Mouse (Mus musculus) kidney, embryonic 14.5 days (tissue): ENCODE data around the gene Ttc28. TPM values are rescaled to one million over a fixed set of nuclear protein-coding genes. Genes with fewer than 3 reads are reported as not detected.

Source experiments
- ATAC-seq: fragments of 200-750 bp; cut with Nextera tagmentation; 2 replicates; pipeline ENCODE4 v1.8.0; 2017; ENCODE audit warnings: moderate number of reproducible peaks, mild to moderate bottlenecking, moderate TSS enrichment, moderate library complexity; ENCODE audit not compliant: low FRiP score, low TSS enrichment
- H3K27ac ChIP-seq: fragments of 300-500 bp; sonication (generic); 2 replicates; pipeline ENCODE4 v1.5.1; 2014; ENCODE audit warnings: low read depth, mild to moderate bottlenecking, low read length, moderate library complexity, mixed read lengths
- H3K27me3 ChIP-seq: fragments of 300-500 bp; sonication (generic); 2 replicates; pipeline ENCODE4 v1.6.1; 2014; ENCODE audit warnings: mild to moderate bottlenecking, low read length; ENCODE audit not compliant: control insufficient read depth, insufficient read depth
- H3K36me3 ChIP-seq: fragments of 300-500 bp; sonication (generic); 2 replicates; pipeline ENCODE4 v1.6.1; 2014; ENCODE audit warnings: low read length, mixed read lengths; ENCODE audit not compliant: control insufficient read depth, insufficient read depth
- H3K4me1 ChIP-seq: fragments of 300-500 bp; sonication (generic); 2 replicates; pipeline ENCODE4 v1.6.1; 2014; ENCODE audit warnings: low read length, mixed read lengths; ENCODE audit not compliant: control insufficient read depth, insufficient read depth
- H3K4me2 ChIP-seq: fragments of 300-500 bp; sonication (generic); replicated peaks from 2 replicates; pipeline ENCODE4 v1.6.1; 2014; ENCODE audit warnings: low read depth, mild to moderate bottlenecking, low read length
- H3K4me3 ChIP-seq: fragments of 300-500 bp; sonication (generic); 2 replicates; pipeline ENCODE4 v1.5.1; 2014; ENCODE audit warnings: mild to moderate bottlenecking, low read length
- H3K9ac ChIP-seq: fragments of 300-500 bp; sonication (generic); 2 replicates; pipeline ENCODE4 v1.6.1; 2014; ENCODE audit warnings: low read depth, mild to moderate bottlenecking, low read length, moderate library complexity
- H3K9me3 ChIP-seq: fragments of 300-500 bp; sonication (generic); 2 replicates; pipeline ENCODE4 v1.6.1; 2016; ENCODE audit warnings: low read length; ENCODE audit not compliant: control insufficient read depth
- WGBS: fragments of 180-500 bp; shearing (Covaris S2); extraction: QIAGEN DNeasy Blood & Tissue Kit; methylation state at CpG from one replicate; pipeline ENCODE4 v1.1.7; 2014; 5-methylcytosine and 5-hydroxymethylcytosine counted together
- polyA plus RNA-seq: library from polyadenylated mRNA; unstranded; fragments of >200 nt; fragmentation: Nextera tagmentation; extraction: Ambion mirVana; gene quantifications from 2 replicates; pipeline ENCODE4 v1.2.1, GENCODE M21; 2014

Ttc28 gene
- polyA plus RNA-seq, 1 experiment from 2014 or later: 24.7 TPM

DNA sequence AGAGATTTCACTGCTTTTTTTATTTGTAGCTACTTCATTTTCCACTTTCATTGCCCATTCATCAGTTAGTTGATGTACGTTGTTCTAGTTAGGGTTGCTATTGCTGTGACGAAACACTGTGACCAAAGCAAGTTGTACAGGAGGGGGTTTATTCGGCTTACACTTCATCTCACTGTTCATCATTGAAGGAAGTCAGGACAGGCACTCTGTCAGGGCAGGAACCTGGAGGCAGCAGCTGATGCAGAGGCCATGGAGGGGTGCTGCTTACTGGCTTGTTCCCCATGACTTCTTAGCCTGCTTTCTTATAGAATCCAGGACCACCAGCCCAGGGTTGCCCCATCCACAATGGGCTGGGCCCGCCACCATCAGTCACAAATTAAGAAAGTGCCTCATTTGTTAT, 19.2 kb downstream of the Ttc28 start:
- no peak for ATAC-seq
- H3K27me3 ChIP-seq: no peaks in the 10 kb centered on the region
- WGBS: 91% methylated on average over 4 of the region's 4 CpGs
- no peak overlapping the region for H3K4me2 ChIP-seq
- H3K9me3 ChIP-seq: no peaks in the 10 kb centered on the region
- H3K36me3 ChIP-seq: peaks cover 12% of the 10 kb centered on the region; the same call in 1 of the 2 replicates
- 0 out of 2 replicates have a peak, but pooled peaks cover 4% of the 10 kb centered on the region for H3K4me1 ChIP-seq
- no peak overlapping the region for H3K4me3 ChIP-seq
- no peak overlapping the region for H3K9ac ChIP-seq
- no peak overlapping the region for H3K27ac ChIP-seq

DNA sequence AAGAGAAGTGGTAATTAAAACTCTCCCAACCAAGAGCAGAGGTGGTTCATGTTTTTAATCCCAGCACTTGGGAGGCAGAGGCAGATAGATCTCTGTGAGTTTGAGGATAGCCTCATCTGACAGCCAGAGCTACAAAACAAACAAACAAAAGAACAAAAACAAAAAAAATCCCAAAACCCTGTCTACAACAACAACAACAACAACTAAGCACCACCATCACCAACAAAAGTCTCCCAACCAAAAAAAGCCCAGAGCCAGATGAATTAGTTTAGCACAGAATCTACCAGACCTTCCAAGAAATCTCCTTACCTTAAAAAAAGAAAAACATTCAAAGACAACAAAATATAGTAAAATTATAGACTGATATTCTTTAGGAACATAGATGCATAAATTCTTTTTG, 20.7 kb downstream of the Ttc28 start:
- Histone ChIP-seq H3K9ac (no peak overlapping the region), H3K4me1 (0 out of 2 replicates have a peak, but pooled peaks cover 4% of the 10 kb centered on the region), H3K27ac (no peak overlapping the region), H3K4me2 (no peak overlapping the region), H3K36me3 (peaks cover 2% of the 10 kb centered on the region; the same call in 1 of the 2 replicates), H3K9me3 (no peaks in the 10 kb centered on the region), H3K27me3 (no peaks in the 10 kb centered on the region), H3K4me3 (no peak overlapping the region)
- ATAC-seq: no peak

DNA sequence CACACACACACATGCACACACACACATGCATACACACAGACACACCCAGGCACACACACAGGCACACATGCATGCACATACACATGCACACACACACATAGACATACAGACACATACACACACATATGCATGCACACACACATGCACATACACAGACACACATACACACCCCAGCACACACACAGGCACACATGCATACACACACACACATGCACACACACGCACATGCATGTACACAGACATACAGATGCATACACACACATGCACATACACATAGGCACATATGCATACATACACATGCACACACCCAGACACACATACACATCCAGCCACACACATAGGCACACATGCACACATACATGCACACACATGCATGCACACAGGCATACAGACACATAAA, 27.1 kb downstream of the Ttc28 start:
- H3K4me2 ChIP-seq: no peak overlapping the region
- H3K9me3 ChIP-seq: no peaks in the 10 kb centered on the region
- no peak overlapping the region for H3K9ac ChIP-seq
- no peaks in the 10 kb centered on the region; the same call in 1 of the 2 replicates for H3K36me3 ChIP-seq
- no peaks in the 10 kb centered on the region for H3K4me1 ChIP-seq
- no peak overlapping the region for H3K27ac ChIP-seq
- 97% methylated on average over 1 of the region's 1 CpGs for WGBS
- ATAC-seq: no peak
- H3K27me3 ChIP-seq: no peaks in the 10 kb centered on the region
- H3K4me3 ChIP-seq: no peak overlapping the region

DNA sequence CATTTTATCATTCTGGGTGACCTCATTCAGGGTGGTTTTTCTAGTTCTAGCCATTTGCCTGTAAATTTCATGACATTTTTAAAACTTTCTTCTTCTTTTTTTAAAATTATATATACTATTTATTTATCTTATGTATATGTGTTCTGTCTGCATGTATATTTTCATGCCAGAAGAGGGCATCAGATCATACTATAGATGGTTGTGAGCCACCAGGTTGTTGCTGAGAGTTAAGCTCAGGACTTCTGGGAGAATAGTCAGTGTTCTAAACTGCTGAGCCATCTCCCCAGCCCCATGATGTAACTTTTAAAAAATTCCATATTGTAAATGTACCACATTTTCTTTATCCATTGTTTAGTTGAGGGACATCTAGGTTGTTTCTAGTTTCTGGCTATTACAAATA, 29.3 kb downstream of the Ttc28 start:
- Histone ChIP-seq H3K27ac (no peak overlapping the region), H3K4me1 (peaks cover 7% of the 10 kb centered on the region; the same call in 1 of the 2 replicates), H3K9ac (no peak overlapping the region), H3K4me3 (no peak overlapping the region), H3K4me2 (no peak overlapping the region), H3K27me3 (no peaks in the 10 kb centered on the region), H3K36me3 (no peaks in the 10 kb centered on the region; the same call in 1 of the 2 replicates), H3K9me3 (no peaks in the 10 kb centered on the region)
- ATAC-seq: no peak

DNA sequence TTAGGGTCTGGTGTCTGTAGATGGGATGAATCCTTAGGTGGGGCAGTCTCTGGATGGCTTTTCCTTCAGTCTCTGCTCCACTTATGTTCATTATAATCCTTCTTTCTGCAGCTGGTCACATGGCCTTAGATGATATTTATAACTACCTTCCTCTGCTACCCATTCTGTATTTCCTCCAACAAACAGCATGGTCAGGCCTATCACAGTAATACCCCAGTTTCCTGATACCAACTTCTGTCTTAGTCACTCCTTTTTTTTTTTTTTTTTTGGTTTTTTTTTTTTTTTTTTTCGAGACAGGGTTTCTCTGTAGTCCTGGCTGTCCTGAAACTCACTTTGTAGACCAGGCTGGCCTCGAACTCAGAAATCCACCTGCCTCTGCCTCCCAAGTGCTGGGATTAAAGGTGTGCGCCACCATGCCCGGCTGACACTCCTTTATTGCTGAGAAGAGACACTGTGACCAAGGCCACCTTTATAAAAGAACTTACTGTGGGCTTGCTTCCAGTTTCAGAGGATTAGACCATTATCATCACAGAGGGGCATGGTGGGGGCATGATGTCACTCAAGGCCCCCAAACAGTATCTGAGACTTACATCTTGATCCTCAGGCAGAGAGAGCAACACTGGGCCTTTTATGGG, 30.5 kb downstream of the Ttc28 start:
- Histone ChIP-seq H3K9me3 (no peaks in the 10 kb centered on the region), H3K27me3 (no peaks in the 10 kb centered on the region), H3K36me3 (no peaks in the 10 kb centered on the region; the same call in 1 of the 2 replicates), H3K4me1 (peaks cover 7% of the 10 kb centered on the region; the same call in 1 of the 2 replicates), H3K9ac (no peak overlapping the region), H3K4me2 (no peak overlapping the region), H3K4me3 (no peak overlapping the region), H3K27ac (no peak overlapping the region)
- no peak for ATAC-seq
- WGBS: 96% methylated on average over 3 of the region's 4 CpGs

DNA sequence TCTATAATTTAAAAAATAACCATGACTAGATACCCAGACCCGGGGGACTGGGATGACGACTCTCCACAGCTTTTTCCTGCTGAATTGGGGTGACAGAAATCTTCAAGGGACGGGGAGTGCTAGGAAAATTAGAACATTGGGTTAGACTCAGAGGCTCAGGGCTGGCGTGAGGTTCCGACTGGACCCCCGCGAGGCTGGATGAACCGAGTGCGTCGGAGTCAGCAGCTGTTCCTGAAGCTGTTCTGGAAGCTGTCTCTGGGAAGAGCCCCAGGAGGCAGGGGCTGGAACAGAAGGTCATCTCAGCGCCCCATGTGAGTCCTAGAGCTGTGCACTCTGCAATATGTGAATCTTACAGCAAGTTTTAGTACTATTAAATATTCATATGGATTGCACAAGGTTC, 35.3 kb downstream of the Ttc28 start:
- 89% methylated on average over 11 of the region's 11 CpGs for WGBS
- H3K4me2 ChIP-seq: no peak overlapping the region
- no peak overlapping the region for H3K4me3 ChIP-seq
- H3K27ac ChIP-seq: no peak overlapping the region
- H3K27me3 ChIP-seq: no peaks in the 10 kb centered on the region
- no peaks in the 10 kb centered on the region for H3K9me3 ChIP-seq
- ATAC-seq: no peak
- H3K4me1 ChIP-seq: peaks cover 7% of the 10 kb centered on the region; the same call in 1 of the 2 replicates
- no peak overlapping the region for H3K9ac ChIP-seq
- H3K36me3 ChIP-seq: no peaks in the 10 kb centered on the region

DNA sequence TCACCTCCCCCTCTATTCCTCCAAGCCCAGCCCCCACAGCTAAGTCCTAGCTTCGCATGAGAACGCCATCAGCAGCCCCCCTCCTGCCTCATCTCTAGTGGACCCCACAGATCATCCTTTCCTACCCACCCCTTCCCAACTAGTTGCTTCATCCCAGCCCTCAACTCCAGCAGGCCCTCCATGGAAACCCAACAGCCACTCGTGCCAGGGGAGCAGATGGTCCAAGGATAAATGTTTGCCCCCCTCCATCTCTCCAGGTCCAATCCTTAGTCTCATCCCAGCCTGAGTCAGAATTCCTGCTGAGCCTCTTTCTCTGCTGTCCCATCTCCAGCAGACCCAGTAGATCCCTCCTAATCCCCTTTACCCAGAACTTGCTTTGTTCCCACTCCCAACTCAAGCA, 36.6 kb downstream of the Ttc28 start:
- Histone ChIP-seq H3K36me3 (no peaks in the 10 kb centered on the region), H3K27me3 (no peaks in the 10 kb centered on the region), H3K4me1 (peaks cover 7% of the 10 kb centered on the region; the same call in 1 of the 2 replicates), H3K4me2 (no peak overlapping the region), H3K9ac (no peak overlapping the region), H3K9me3 (no peaks in the 10 kb centered on the region), H3K27ac (no peak overlapping the region), H3K4me3 (no peak overlapping the region)
- no peak for ATAC-seq
- 89% methylated on average over 3 of the region's 3 CpGs for WGBS

DNA sequence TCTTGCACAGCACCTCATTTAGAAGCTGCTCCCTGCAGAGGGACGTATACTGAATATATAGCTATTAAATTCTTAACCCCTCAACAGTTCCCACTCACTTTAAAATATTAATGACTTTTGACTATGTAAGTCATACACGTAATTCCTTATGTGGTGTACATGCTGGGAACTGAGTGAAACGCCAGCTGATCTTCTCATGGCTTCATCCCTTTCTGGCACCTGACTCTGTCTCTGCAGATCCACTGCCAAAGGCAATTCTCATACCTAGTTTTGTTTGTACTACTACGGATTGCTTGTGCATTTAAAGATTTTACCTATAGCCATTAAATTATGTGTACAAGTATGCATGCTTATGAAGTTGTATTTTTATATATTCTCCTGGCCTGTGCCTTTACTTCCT, 39.9 kb downstream of the Ttc28 start:
- no peak for ATAC-seq
- no peaks in the 10 kb centered on the region for H3K36me3 ChIP-seq
- H3K9me3 ChIP-seq: no peaks in the 10 kb centered on the region
- no peak overlapping the region for H3K9ac ChIP-seq
- H3K4me1 ChIP-seq: no peaks in the 10 kb centered on the region
- no peak overlapping the region for H3K27ac ChIP-seq
- WGBS: 89% methylated on average over 4 of the region's 4 CpGs
- no peak overlapping the region for H3K4me3 ChIP-seq
- no peak overlapping the region for H3K4me2 ChIP-seq
- H3K27me3 ChIP-seq: no peaks in the 10 kb centered on the region

DNA sequence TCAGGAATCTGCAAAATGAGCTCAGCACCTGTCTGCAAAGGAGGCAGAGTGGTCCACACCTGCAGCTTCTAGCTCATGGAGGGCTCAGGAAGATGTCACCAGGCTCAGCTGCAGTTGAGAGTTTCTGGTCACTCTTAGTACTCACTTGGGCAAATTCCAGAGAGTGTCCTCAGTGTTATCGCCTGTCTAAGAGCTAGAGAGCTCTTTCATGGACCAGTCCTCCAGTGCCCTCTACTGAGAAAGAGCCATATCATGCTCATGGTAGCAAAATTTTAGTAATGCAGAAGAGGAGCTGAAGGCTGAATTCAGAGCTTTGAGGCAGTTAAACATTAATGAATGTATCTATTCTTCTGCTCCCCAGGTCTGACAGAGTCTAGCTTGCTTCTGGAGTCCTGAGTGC, 43.7 kb downstream of the Ttc28 start:
- no peaks in the 10 kb centered on the region for H3K36me3 ChIP-seq
- no peaks in the 10 kb centered on the region for H3K4me1 ChIP-seq
- H3K4me2 ChIP-seq: no peak overlapping the region
- H3K27me3 ChIP-seq: no peaks in the 10 kb centered on the region
- no peak overlapping the region for H3K27ac ChIP-seq
- ATAC-seq: no peak
- H3K4me3 ChIP-seq: no peak overlapping the region
- no peaks in the 10 kb centered on the region for H3K9me3 ChIP-seq
- no peak overlapping the region for H3K9ac ChIP-seq
- 30% methylated on average over 1 of the region's 1 CpGs for WGBS
